Mouse (Mus musculus) bone marrow, adult 2 months (tissue): ENCODE data around the gene Tert. TPM values are rescaled to one million over a fixed set of nuclear protein-coding genes. Genes with fewer than 3 reads are reported as not detected.

ENCODE experiments used
- H3K27ac ChIP-seq: fragments of 200-500 bp; 2 replicates; pipeline ENCODE4 v1.5.1; 2012; ENCODE audit warnings: low read depth, mild to moderate bottlenecking, control low read depth, inconsistent platforms, low read length; ENCODE audit not compliant: control insufficient read depth, poor library complexity, insufficient read depth
- H3K4me1 ChIP-seq: fragments of 200-500 bp; 2 replicates; pipeline ENCODE4 v1.6.1; 2011; ENCODE audit warnings: low read length; ENCODE audit not compliant: control insufficient read depth, insufficient read depth
- H3K4me3 ChIP-seq: fragments of 200-500 bp; replicated peaks from 2 replicates; pipeline ENCODE3; 2011; ENCODE audit warnings: mild to moderate bottlenecking, low read depth, low read length, control low read depth; ENCODE audit not compliant: control insufficient read depth
- CTCF ChIP-seq: fragments of 200-500 bp; IDR thresholded peaks from 2 replicates; pipeline ENCODE4 v1.5.1; 2011; ENCODE audit warnings: low read length, control low read depth; ENCODE audit not compliant: control insufficient read depth, insufficient read depth
- POLR2A ChIP-seq: fragments of 200-500 bp; IDR thresholded peaks from 2 replicates; pipeline ENCODE4 v1.6.1; 2011; ENCODE audit warnings: low read depth, mild to moderate bottlenecking, control low read depth, low read length, borderline replicate concordance; ENCODE audit not compliant: control insufficient read depth
- WGBS: fragments of 180-500 bp; shearing (Covaris S2); methylation state at CpG from one replicate; pipeline ENCODE4 v1.1.7; 2018; 5-methylcytosine and 5-hydroxymethylcytosine counted together
- polyA plus RNA-seq: library from polyadenylated mRNA; stranded (reverse); fragments of >200 nt; gene quantifications from 2 replicates; pipeline ENCODE4 v1.2.4, GENCODE M21; 2011; ENCODE audit warnings: low replicate concordance; ENCODE audit not compliant: missing spikeins, insufficient read depth, insufficient read length

Tert gene
- polyA plus RNA-seq, 1 experiment = 0.95 TPM

- TF ChIP-seq CTCF = no peak
- 0 out of 2 replicates have a peak, but pooled peaks have one; percentile 14 for TF ChIP-seq POLR2A
- 1% methylated on average over 39 of the region's 39 CpGs for WGBS
- H3K4me3 ChIP-seq = peak overlapping the region; percentile 77
- peak overlapping the region; percentile 67 for H3K27ac ChIP-seq
- peaks cover 2% of the 10 kb centered on the region; the same call in 1 of the 2 replicates for H3K4me1 ChIP-seq
These were observed 22.4 kb upstream of the Tert start for GRCm38 (mm10) chr13:73604156-73604957.

GRCm38 (mm10) chr13:73618406-73618805 lies 8.3 kb upstream of the Tert start:
- H3K4me1 ChIP-seq = no peaks in the 10 kb centered on the region
- no peak overlapping the region for H3K27ac ChIP-seq
- TF ChIP-seq CTCF = no peak
- no peak for TF ChIP-seq POLR2A
- no peak overlapping the region for H3K4me3 ChIP-seq
- WGBS = 89% methylated on average over 5 of the region's 5 CpGs

GRCm38 (mm10) chr13:73620637-73621036 lies 6.1 kb upstream of the Tert start:
- 54% methylated on average over 6 of the region's 6 CpGs for WGBS
- TF ChIP-seq CTCF (peak; percentile 30), POLR2A (no peak)
- no peak overlapping the region for H3K27ac ChIP-seq
- H3K4me3 ChIP-seq = no peak overlapping the region
- no peaks in the 10 kb centered on the region for H3K4me1 ChIP-seq

GRCm38 (mm10) chr13:73626410-73626744 lies 334 bp upstream of the Tert start:
- 42% methylated on average over 6 of the region's 6 CpGs for WGBS

GRCm38 (mm10) chr13:73628586-73629113 lies 1.9 kb downstream of the Tert start:
- peaks cover 1% of the 10 kb centered on the region; the same call in 1 of the 2 replicates for H3K4me1 ChIP-seq
- 65% methylated on average over 11 of the region's 11 CpGs for WGBS
- H3K4me3 ChIP-seq = no peak overlapping the region
- H3K27ac ChIP-seq = no peak overlapping the region
- TF ChIP-seq POLR2A (no peak), CTCF (no peak)

More at GRCm38 (mm10) chr13:73626410-73626744, 334 bp upstream of the Tert start:
- no peak for TF ChIP-seq POLR2A
- no peak for TF ChIP-seq CTCF
- Histone ChIP-seq H3K4me1 (peaks cover 1% of the 10 kb centered on the region; the same call in 1 of the 2 replicates), H3K4me3 (peak overlapping the region; percentile 73), H3K27ac (no peak overlapping the region)

- no peak overlapping the region for H3K27ac ChIP-seq
- H3K4me1 ChIP-seq = peaks cover 1% of the 10 kb centered on the region; the same call in 1 of the 2 replicates
- 84% methylated on average over 3 of the region's 3 CpGs for WGBS
- no peak overlapping the region for H3K4me3 ChIP-seq
- TF ChIP-seq CTCF (no peak), POLR2A (no peak)
These were observed 5.1 kb downstream of the Tert start for GRCm38 (mm10) chr13:73631837-73632236.

- no peak overlapping the region for H3K27ac ChIP-seq
- H3K4me1 ChIP-seq = no peaks in the 10 kb centered on the region
- TF ChIP-seq CTCF (no peak), POLR2A (no peak)
- H3K4me3 ChIP-seq = no peak overlapping the region
- WGBS = 76% methylated on average over 6 of the region's 6 CpGs
These were observed 11.1 kb downstream of the Tert start for GRCm38 (mm10) chr13:73637826-73638225.

GRCm38 (mm10) chr13:73641296-73641695 lies 14.6 kb downstream of the Tert start:
- Histone ChIP-seq H3K27ac (no peak overlapping the region), H3K4me3 (no peak overlapping the region), H3K4me1 (no peaks in the 10 kb centered on the region)
- 72% methylated on average over 4 of the region's 4 CpGs for WGBS
- TF ChIP-seq CTCF (no peak), POLR2A (no peak)
